Mouse (Mus musculus): ENCODE measurements around the gene Dpf1. TPM values are rescaled to one million over a fixed set of nuclear protein-coding genes. Genes with fewer than 3 reads are reported as not detected.

The Dpf1 gene
- polyA plus RNA-seq, 1 experiment from 2014 or later, result 5.5 TPM

- 46% methylated on average over 9 of the region's 9 CpGs for WGBS
- H3K4me2 ChIP-seq (replicated peaks; ENCODE audit: low read depth, low read length), result no peak overlapping the region
- no peak overlapping the region for H3K4me3 ChIP-seq (ENCODE audit: low read length)
- no peak overlapping the region for H3K9ac ChIP-seq (ENCODE audit: low read depth, low read length)
- no peak for ATAC-seq (ENCODE audit: low FRiP score, low TSS enrichment)
- no peaks in the 10 kb centered on the region for H3K9me3 ChIP-seq (ENCODE audit: control insufficient read depth, low read length)
- peaks cover 9% of the 10 kb centered on the region; the same call in 1 of the 2 replicates for H3K27me3 ChIP-seq (ENCODE audit: control insufficient read depth, insufficient read depth, low read length)
- H3K27ac ChIP-seq (ENCODE audit: low read depth, low read length), result no peak overlapping the region
- no peaks in the 10 kb centered on the region for H3K36me3 ChIP-seq (ENCODE audit: control insufficient read depth, insufficient read depth, low read length)
- H3K4me1 ChIP-seq (ENCODE audit: control insufficient read depth, insufficient read depth, low read length), result peaks cover 25% of the 10 kb centered on the region
These were observed 10.0 kb downstream of the Dpf1 start for GRCm38 (mm10) chr7:29313572-29314261.

- H3K36me3 ChIP-seq (ENCODE audit: control insufficient read depth, insufficient read depth, low read length), result no peaks in the 10 kb centered on the region
- WGBS, result 82% methylated on average over 13 of the region's 13 CpGs
- H3K4me1 ChIP-seq (ENCODE audit: control insufficient read depth, insufficient read depth, low read length), result peaks cover 37% of the 10 kb centered on the region
- peaks cover 6% of the 10 kb centered on the region; the same call in 1 of the 2 replicates for H3K27me3 ChIP-seq (ENCODE audit: control insufficient read depth, insufficient read depth, low read length)
- H3K4me2 ChIP-seq (replicated peaks; ENCODE audit: low read depth, low read length), result no peak overlapping the region
- no peaks in the 10 kb centered on the region for H3K9me3 ChIP-seq (ENCODE audit: control insufficient read depth, low read length)
- no peak for ATAC-seq (ENCODE audit: low FRiP score, low TSS enrichment)
- no peak overlapping the region for H3K27ac ChIP-seq (ENCODE audit: low read depth, low read length)
- no peak overlapping the region for H3K4me3 ChIP-seq (ENCODE audit: low read length)
- no peak overlapping the region for H3K9ac ChIP-seq (ENCODE audit: low read depth, low read length)
These were observed 11.3 kb downstream of the Dpf1 start for GRCm38 (mm10) chr7:29314844-29315628.

GRCm38 (mm10) chr7:29316137-29316734, 12.5 kb downstream of the Dpf1 start:
- no peaks in the 10 kb centered on the region for H3K9me3 ChIP-seq (ENCODE audit: control insufficient read depth, low read length)
- H3K36me3 ChIP-seq (ENCODE audit: control insufficient read depth, insufficient read depth, low read length), result no peaks in the 10 kb centered on the region
- WGBS, result 68% methylated on average over 17 of the region's 17 CpGs
- ATAC-seq (ENCODE audit: low FRiP score, low TSS enrichment), result no peak
- H3K27me3 ChIP-seq (ENCODE audit: control insufficient read depth, insufficient read depth, low read length), result no peaks in the 10 kb centered on the region
- peaks cover 43% of the 10 kb centered on the region for H3K4me1 ChIP-seq (ENCODE audit: control insufficient read depth, insufficient read depth, low read length)
- H3K9ac ChIP-seq (ENCODE audit: low read depth, low read length), result no peak overlapping the region
- H3K4me2 ChIP-seq (replicated peaks; ENCODE audit: low read depth, low read length), result no peak overlapping the region
- H3K4me3 ChIP-seq (ENCODE audit: low read length), result no peak overlapping the region
- peak overlapping the region; percentile 17; the same call in 1 of the 2 replicates for H3K27ac ChIP-seq (ENCODE audit: low read depth, low read length)

GRCm38 (mm10) chr7:29316976-29317375, 13.2 kb downstream of the Dpf1 start:
- Histone ChIP-seq H3K27ac (ENCODE audit: low read depth, low read length) (peak overlapping the region; percentile 2; the same call in 1 of the 2 replicates), H3K4me1 (ENCODE audit: control insufficient read depth, insufficient read depth, low read length) (peaks cover 43% of the 10 kb centered on the region), H3K27me3 (ENCODE audit: control insufficient read depth, insufficient read depth, low read length) (no peaks in the 10 kb centered on the region), H3K4me2 (replicated peaks; ENCODE audit: low read depth, low read length) (peak overlapping the region; percentile 15; the same call in 1 of the 2 replicates), H3K4me3 (ENCODE audit: low read length) (no peak overlapping the region), H3K9me3 (ENCODE audit: control insufficient read depth, low read length) (no peaks in the 10 kb centered on the region), H3K36me3 (ENCODE audit: control insufficient read depth, insufficient read depth, low read length) (peaks cover 3% of the 10 kb centered on the region; the same call in 1 of the 2 replicates), H3K9ac (ENCODE audit: low read depth, low read length) (no peak overlapping the region)
- 13% methylated on average over 10 of the region's 10 CpGs for WGBS
- ATAC-seq (ENCODE audit: low FRiP score, low TSS enrichment), result peak; percentile 25

- Histone ChIP-seq H3K36me3 (ENCODE audit: control insufficient read depth, insufficient read depth, low read length) (peaks cover 5% of the 10 kb centered on the region; the same call in 1 of the 2 replicates), H3K27ac (ENCODE audit: low read depth, low read length) (peak overlapping the region; percentile 42; the same call in 1 of the 2 replicates), H3K9ac (ENCODE audit: low read depth, low read length) (no peak overlapping the region; the same call in 1 of the 2 replicates), H3K4me1 (ENCODE audit: control insufficient read depth, insufficient read depth, low read length) (peaks cover 43% of the 10 kb centered on the region), H3K4me2 (replicated peaks; ENCODE audit: low read depth, low read length) (peak overlapping the region; percentile 31), H3K9me3 (ENCODE audit: control insufficient read depth, low read length) (no peaks in the 10 kb centered on the region), H3K4me3 (ENCODE audit: low read length) (peak overlapping the region; percentile 4; the same call in 1 of the 2 replicates), H3K27me3 (ENCODE audit: control insufficient read depth, insufficient read depth, low read length) (no peaks in the 10 kb centered on the region)
- ATAC-seq (ENCODE audit: low FRiP score, low TSS enrichment), result peak; percentile 53
- 0% methylated on average over 2 of the region's 2 CpGs for WGBS
These were observed 13.8 kb downstream of the Dpf1 start for GRCm38 (mm10) chr7:29317558-29317957.

GRCm38 (mm10) chr7:29318115-29318911, 14.6 kb downstream of the Dpf1 start:
- Histone ChIP-seq H3K9me3 (ENCODE audit: control insufficient read depth, low read length) (no peaks in the 10 kb centered on the region), H3K4me1 (ENCODE audit: control insufficient read depth, insufficient read depth, low read length) (peaks cover 43% of the 10 kb centered on the region), H3K4me2 (replicated peaks; ENCODE audit: low read depth, low read length) (peak overlapping the region; percentile 31), H3K9ac (ENCODE audit: low read depth, low read length) (peak overlapping the region; percentile 37; the same call in 1 of the 2 replicates), H3K4me3 (ENCODE audit: low read length) (peak overlapping the region; percentile 21), H3K27me3 (ENCODE audit: control insufficient read depth, insufficient read depth, low read length) (no peaks in the 10 kb centered on the region), H3K27ac (ENCODE audit: low read depth, low read length) (peak overlapping the region; percentile 42; the same call in 1 of the 2 replicates), H3K36me3 (ENCODE audit: control insufficient read depth, insufficient read depth, low read length) (peaks cover 5% of the 10 kb centered on the region; the same call in 1 of the 2 replicates)
- WGBS, result 7% methylated on average over 18 of the region's 18 CpGs
- ATAC-seq (ENCODE audit: low FRiP score, low TSS enrichment), result peak; percentile 11; the same call in 1 of the 2 replicates

GRCm38 (mm10) chr7:29319337-29320307, 15.9 kb downstream of the Dpf1 start:
- Histone ChIP-seq H3K4me1 (ENCODE audit: control insufficient read depth, insufficient read depth, low read length) (peaks cover 43% of the 10 kb centered on the region), H3K27ac (ENCODE audit: low read depth, low read length) (no peak overlapping the region), H3K4me2 (replicated peaks; ENCODE audit: low read depth, low read length) (peak overlapping the region; percentile 23), H3K36me3 (ENCODE audit: control insufficient read depth, insufficient read depth, low read length) (peaks cover 5% of the 10 kb centered on the region; the same call in 1 of the 2 replicates), H3K9me3 (ENCODE audit: control insufficient read depth, low read length) (no peaks in the 10 kb centered on the region), H3K27me3 (ENCODE audit: control insufficient read depth, insufficient read depth, low read length) (no peaks in the 10 kb centered on the region), H3K9ac (ENCODE audit: low read depth, low read length) (no peak overlapping the region), H3K4me3 (ENCODE audit: low read length) (peak overlapping the region; percentile 21)
- WGBS, result 9% methylated on average over 19 of the region's 19 CpGs
- no peak for ATAC-seq (ENCODE audit: low FRiP score, low TSS enrichment)
